Comparison of ENCODE assay signal across 25 mouse cellular contexts in genomic region chr9:19645193-19645592, GRCm38 (mm10).
"Had no signal": no experiment of that assay in that cellular context is flagged by ENCODE, and none has a peak within 500 bp of the region (broad histone marks: within the 10 kb centered on the region; RNA-seq: fewer than 3 reads in every experiment).

No protein-coding gene starts in this region.

- H3K4me2 ChIP-seq: heart, embryonic 11.5 days; hindbrain, embryonic 12.5 days; hindbrain, embryonic 14.5 days; intestine, embryonic 15.5 days; limb, embryonic 12.5 days had no signal

- H3K9me3 ChIP-seq: hindbrain, embryonic 10.5 days; hindbrain, embryonic 12.5 days; intestine, embryonic 15.5 days; limb, embryonic 10.5 days; limb, embryonic 12.5 days had no signal

- H3K4me1 ChIP-seq: hindbrain, embryonic 10.5 days; hindbrain, embryonic 12.5 days; intestine, embryonic 15.5 days; limb, embryonic 10.5 days; limb, embryonic 12.5 days had no signal

- H3K9ac ChIP-seq: hindbrain, embryonic 12.5 days; hindbrain, embryonic 14.5 days; intestine, embryonic 15.5 days; limb, embryonic 12.5 days had no signal

- ATAC-seq: hindbrain, embryonic 16.5 days; inflammation-experienced regulatory T-cells, adult 6 months; intestine, embryonic 15.5 days; intestine, postnatal 0 days had no signal

- DNase-seq: gastrocnemius, adult 2 months; gastrocnemius, postnatal 10 days; gastrocnemius, postnatal 25 days; heart, adult 11 months; heart, adult 2 months; heart, postnatal 10 days; heart, postnatal 4 days; kidney, adult 18-20 months; kidney, adult 8-10 months; kidney, postnatal 10 days; kidney, postnatal 25 days; kidney, postnatal 4 days; liver had no signal

- H3K4me3 ChIP-seq: gastrocnemius, adult 2 months; heart, adult 2 months; hindbrain, embryonic 10.5 days; hindbrain, embryonic 12.5 days; intestine, embryonic 15.5 days; layer of hippocampus, adult 2 months; left cerebral cortex, adult 2 months; limb, embryonic 10.5 days; limb, embryonic 12.5 days had no signal

- H3K27ac ChIP-seq: gastrocnemius, adult 2 months; heart, adult 2 months; hindbrain, embryonic 10.5 days; hindbrain, embryonic 12.5 days; hindbrain, embryonic 14.5 days; intestine, embryonic 15.5 days; layer of hippocampus, adult 2 months; left cerebral cortex, adult 2 months; limb, embryonic 10.5 days; limb, embryonic 12.5 days had no signal

- H3K27me3 ChIP-seq: hindbrain, embryonic 12.5 days; intestine, embryonic 15.5 days; limb, embryonic 12.5 days had no signal
